Mouse (Mus musculus): Measurements from ENCODE around the gene Slc22a1.

DNA sequence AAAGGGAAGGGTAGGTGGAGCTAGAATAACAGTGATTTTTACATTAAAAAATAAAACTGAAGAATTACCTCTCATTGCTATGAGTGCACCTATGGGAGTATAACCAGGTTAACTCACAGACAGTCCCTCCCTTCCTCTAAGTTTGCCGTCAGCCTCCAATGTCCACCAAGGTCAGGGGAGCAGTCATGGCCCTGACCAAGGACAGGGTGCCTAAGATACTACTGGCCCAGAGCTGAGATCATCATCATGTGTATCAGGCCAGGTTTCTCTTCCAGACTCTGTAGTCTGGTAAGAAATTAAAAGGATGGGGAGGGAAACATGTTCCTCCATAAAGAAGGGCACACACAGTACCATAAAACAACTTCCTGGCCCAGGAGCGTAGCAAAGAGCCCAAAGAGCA is 35.3 kb upstream of the Slc22a1 start:
- TF ChIP-seq POLR2A (IDR thresholded peaks at IDR 0.05; ENCODE audit: insufficient read length, low read depth) (no peak), CEBPB (IDR thresholded peaks at IDR 0.05; ENCODE audit: insufficient read depth, poor library complexity, severe bottlenecking) (no peak), TCF12 (IDR thresholded peaks at IDR 0.05; ENCODE audit: insufficient read depth, poor library complexity, severe bottlenecking) (no peak)
